Mouse (Mus musculus) embryonic fibroblast, embryonic 13.5 days (primary cell): Measurements from ENCODE around the gene Wdr34.

Experiments used
- CTCF ChIP-seq: IDR thresholded peaks from 2 replicates; pipeline ENCODE4 v1.5.1; 2011; ENCODE audit warnings: mild to moderate bottlenecking, control low read depth, low read length, moderate library complexity, borderline replicate concordance; ENCODE audit not compliant: insufficient read depth
- POLR2A ChIP-seq: IDR thresholded peaks from 2 replicates; pipeline ENCODE4 v1.6.1; 2011; ENCODE audit warnings: low read depth, mild to moderate bottlenecking, control low read depth, low read length, moderate library complexity

DNA sequence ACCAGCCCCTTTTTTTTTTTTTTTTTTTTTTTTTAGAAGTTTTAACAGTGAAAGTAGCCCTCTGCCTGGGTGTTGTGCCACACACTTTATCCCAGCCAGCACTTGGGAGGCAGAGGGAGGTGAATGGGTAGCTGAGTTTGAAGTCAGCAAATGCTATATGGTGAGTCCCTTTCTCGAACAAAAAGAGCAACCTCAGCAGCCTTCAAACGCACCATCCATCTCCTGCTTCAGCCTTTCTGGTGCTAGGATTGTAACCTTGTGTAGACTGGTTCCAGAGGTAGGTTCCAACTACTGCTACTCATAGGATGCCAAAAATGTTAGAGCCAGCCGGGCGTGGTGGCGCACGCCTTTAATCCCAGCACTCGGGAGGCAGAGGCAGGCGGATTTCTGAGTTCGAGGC is 27.8 kb upstream of the Wdr34 start:
- TF ChIP-seq POLR2A (no peak), CTCF (no peak)
